Mouse (Mus musculus): ENCODE results near the gene Rxrg. TPM values are rescaled to one million over a fixed set of nuclear protein-coding genes. Genes with fewer than 3 reads are reported as not detected.
A peak's percentile ranks its signal among the peaks of the same experiment; 100 is the strongest.

The Rxrg gene
- polyA plus RNA-seq (2016; fragmentation: Nextera tagmentation; extraction: Ambion mirVana): 2.0 and 3.3 TPM in 2 replicates

- peak; percentile 94 for ATAC-seq (ENCODE audit: low FRiP score, low read depth)
- H3K4me3 ChIP-seq: peak within 1 kb of the TSS; percentile 44
- no peaks in the 10 kb centered on the region for H3K36me3 ChIP-seq
- H3K9ac ChIP-seq (replicated peaks): peak within 1 kb of the TSS; percentile 49
- WGBS: under 1% methylated on average over 40 of the region's 40 CpGs
- no peaks in the 10 kb centered on the region for H3K9me3 ChIP-seq
- peaks cover 24% of the 10 kb centered on the region for H3K4me1 ChIP-seq
- H3K27ac ChIP-seq (replicated peaks): peak within 1 kb of the TSS; percentile 49; the same call in 1 of the 2 replicates
- peak within 1 kb of the TSS; percentile 74 for H3K4me2 ChIP-seq (replicated peaks)
- peaks cover 56% of the 10 kb centered on the region for H3K27me3 ChIP-seq
Measured at GRCm38 (mm10) chr1:167598255-167599081, at the start of gene Rxrg. Rxrg (plus strand) TSS chr1:167598384.

- WGBS: 79% methylated on average over 6 of the region's 6 CpGs
Measured at GRCm38 (mm10) chr1:167549324-167549723, 48.9 kb upstream of the Rxrg start.

GRCm38 (mm10) chr1:167551601-167552000 is 46.6 kb upstream of the Rxrg start:
- Histone ChIP-seq H3K27me3 (no peaks in the 10 kb centered on the region), H3K27ac (replicated peaks) (no peak overlapping the region), H3K4me3 (no peak overlapping the region), H3K9ac (replicated peaks) (no peak overlapping the region), H3K4me1 (no peaks in the 10 kb centered on the region), H3K36me3 (no peaks in the 10 kb centered on the region), H3K4me2 (replicated peaks) (no peak overlapping the region), H3K9me3 (no peaks in the 10 kb centered on the region)
- ATAC-seq (ENCODE audit: low FRiP score, low read depth): no peak
- 57% methylated on average over 5 of the region's 5 CpGs for WGBS

More at GRCm38 (mm10) chr1:167549324-167549723, 48.9 kb upstream of the Rxrg start:
- no peak overlapping the region for H3K27ac ChIP-seq (replicated peaks)
- no peak for ATAC-seq (ENCODE audit: low FRiP score, low read depth)
- no peaks in the 10 kb centered on the region for H3K36me3 ChIP-seq
- H3K9me3 ChIP-seq: no peaks in the 10 kb centered on the region
- H3K9ac ChIP-seq (replicated peaks): no peak overlapping the region
- H3K4me1 ChIP-seq: no peaks in the 10 kb centered on the region
- H3K27me3 ChIP-seq: no peaks in the 10 kb centered on the region
- H3K4me2 ChIP-seq (replicated peaks): no peak overlapping the region
- no peak overlapping the region for H3K4me3 ChIP-seq

DNA sequence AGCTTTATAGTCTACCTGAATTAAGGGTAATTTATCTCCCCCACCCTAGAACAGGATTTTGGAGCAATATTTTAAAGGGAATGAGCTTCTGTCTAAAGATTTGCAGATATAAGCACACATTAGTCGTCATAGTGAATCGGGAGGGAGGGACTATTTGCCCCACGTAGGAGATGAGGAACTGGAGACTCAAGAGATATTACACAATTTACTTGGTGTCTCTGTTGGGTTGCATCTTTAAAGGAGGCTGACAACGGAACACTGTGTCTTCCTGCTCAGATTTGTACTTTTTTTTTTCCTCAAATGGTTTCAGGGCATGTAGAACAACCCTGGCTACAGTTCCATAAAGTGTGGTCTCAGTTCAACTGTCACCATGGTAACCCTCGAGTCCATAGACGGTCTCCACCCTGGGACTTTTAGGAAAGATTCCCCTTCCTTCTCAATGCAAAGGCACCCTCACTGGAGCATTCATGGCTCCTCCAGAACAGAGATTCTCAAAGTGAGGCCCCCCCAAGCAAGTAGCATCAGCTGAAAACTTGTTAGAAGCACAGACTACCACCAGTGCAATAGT is 44.1 kb upstream of the Rxrg start:
- no peaks in the 10 kb centered on the region for H3K36me3 ChIP-seq
- WGBS: 72% methylated on average over 6 of the region's 6 CpGs
- no peaks in the 10 kb centered on the region for H3K4me1 ChIP-seq
- H3K4me3 ChIP-seq: no peak overlapping the region
- H3K27ac ChIP-seq (replicated peaks): no peak overlapping the region
- no peak overlapping the region for H3K4me2 ChIP-seq (replicated peaks)
- H3K27me3 ChIP-seq: no peaks in the 10 kb centered on the region
- no peaks in the 10 kb centered on the region for H3K9me3 ChIP-seq
- no peak for ATAC-seq (ENCODE audit: low FRiP score, low read depth)
- no peak overlapping the region for H3K9ac ChIP-seq (replicated peaks)

GRCm38 (mm10) chr1:167566571-167566970 is 31.6 kb upstream of the Rxrg start:
- no peaks in the 10 kb centered on the region for H3K27me3 ChIP-seq
- ATAC-seq (ENCODE audit: low FRiP score, low read depth): no peak
- no peaks in the 10 kb centered on the region for H3K9me3 ChIP-seq
- WGBS: 71% methylated on average over 2 of the region's 2 CpGs
- H3K4me3 ChIP-seq: no peak overlapping the region
- peaks cover 8% of the 10 kb centered on the region; the same call in 1 of the 2 replicates for H3K4me1 ChIP-seq
- H3K4me2 ChIP-seq (replicated peaks): no peak overlapping the region
- no peak overlapping the region for H3K9ac ChIP-seq (replicated peaks)
- H3K27ac ChIP-seq (replicated peaks): no peak overlapping the region
- H3K36me3 ChIP-seq: no peaks in the 10 kb centered on the region

GRCm38 (mm10) chr1:167579131-167579530 is 19.1 kb upstream of the Rxrg start:
- Histone ChIP-seq H3K9me3 (no peaks in the 10 kb centered on the region), H3K4me3 (no peak overlapping the region), H3K27ac (replicated peaks) (no peak overlapping the region), H3K9ac (replicated peaks) (no peak overlapping the region), H3K27me3 (peaks cover 20% of the 10 kb centered on the region), H3K4me1 (peaks cover 8% of the 10 kb centered on the region; the same call in 1 of the 2 replicates), H3K36me3 (no peaks in the 10 kb centered on the region), H3K4me2 (replicated peaks) (no peak overlapping the region)
- no peak for ATAC-seq (ENCODE audit: low FRiP score, low read depth)
- 82% methylated on average over 3 of the region's 3 CpGs for WGBS

DNA sequence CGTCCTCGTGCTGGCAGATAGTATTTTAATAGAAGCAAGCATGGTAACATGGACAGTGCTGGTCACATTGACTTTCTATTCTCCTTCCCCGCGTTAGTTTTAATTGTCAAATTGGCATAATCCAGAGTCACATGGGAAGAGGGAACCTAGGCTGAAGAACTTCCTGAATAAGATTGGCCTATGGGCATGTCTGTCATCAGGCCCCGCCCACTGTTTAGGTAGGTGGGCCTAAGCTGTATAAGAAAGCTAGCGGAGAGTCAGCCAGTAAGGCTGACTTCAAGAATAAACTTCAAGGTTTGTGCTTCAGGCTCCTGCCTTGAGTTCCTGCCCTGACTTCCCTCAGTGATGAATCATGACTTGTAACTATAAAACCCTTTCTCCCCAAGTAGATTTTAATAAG is 15.0 kb upstream of the Rxrg start:
- H3K27me3 ChIP-seq: peaks cover 60% of the 10 kb centered on the region
- no peak overlapping the region for H3K27ac ChIP-seq (replicated peaks)
- no peak for ATAC-seq (ENCODE audit: low FRiP score, low read depth)
- H3K4me3 ChIP-seq: no peak overlapping the region
- H3K4me1 ChIP-seq: peaks cover 15% of the 10 kb centered on the region; the same call in 1 of the 2 replicates
- no peaks in the 10 kb centered on the region for H3K36me3 ChIP-seq
- 50% methylated on average over 6 of the region's 6 CpGs for WGBS
- no peak overlapping the region for H3K9ac ChIP-seq (replicated peaks)
- H3K9me3 ChIP-seq: no peaks in the 10 kb centered on the region
- no peak overlapping the region for H3K4me2 ChIP-seq (replicated peaks)

- Histone ChIP-seq H3K4me3 (no peak overlapping the region), H3K4me1 (peaks cover 15% of the 10 kb centered on the region; the same call in 1 of the 2 replicates), H3K27ac (replicated peaks) (no peak overlapping the region), H3K4me2 (replicated peaks) (peak overlapping the region; percentile 23), H3K27me3 (peaks cover 67% of the 10 kb centered on the region), H3K36me3 (no peaks in the 10 kb centered on the region), H3K9me3 (no peaks in the 10 kb centered on the region), H3K9ac (replicated peaks) (no peak overlapping the region)
- 12% methylated on average over 12 of the region's 12 CpGs for WGBS
- ATAC-seq (ENCODE audit: low FRiP score, low read depth): peak; percentile 87
Measured at GRCm38 (mm10) chr1:167583888-167584287, 14.3 kb upstream of the Rxrg start.

DNA sequence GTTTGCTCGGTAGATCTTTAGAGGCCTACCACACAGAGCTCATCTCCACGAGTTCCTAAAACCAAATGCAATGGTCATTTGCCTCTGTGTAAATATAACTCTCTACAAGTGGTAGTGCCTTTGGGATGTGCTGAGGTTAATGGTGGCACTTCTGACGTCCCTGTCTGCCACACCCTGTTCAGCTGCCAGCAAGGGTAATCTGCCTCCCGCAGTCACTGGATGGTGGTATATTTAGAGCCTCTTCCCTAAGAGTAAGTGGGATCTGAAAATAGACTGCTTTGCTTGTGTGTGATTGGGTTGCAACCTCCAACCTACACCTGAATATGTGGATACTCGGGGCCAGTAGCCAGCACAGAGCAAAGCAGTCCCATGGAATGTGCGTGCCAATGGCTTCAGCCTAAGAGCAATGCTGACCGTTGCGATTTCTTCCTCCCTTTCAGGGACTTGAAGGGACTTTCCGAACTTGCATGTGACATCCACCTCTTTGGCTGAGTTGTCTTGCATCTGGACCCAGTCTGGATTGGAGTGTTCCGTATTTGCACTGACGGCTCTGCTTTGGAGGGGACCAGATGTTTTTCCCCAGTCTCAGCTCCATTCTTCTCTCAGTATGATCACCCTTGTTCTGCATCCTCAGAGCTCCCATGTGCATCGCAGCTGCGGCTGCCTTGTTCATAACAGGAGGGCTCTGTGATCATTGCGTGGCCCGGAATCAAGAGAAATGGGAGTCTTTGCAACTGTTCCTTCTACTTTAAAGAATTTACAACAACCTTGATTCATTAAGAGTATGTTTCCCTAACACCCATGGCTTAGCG is 9.2 kb upstream of the Rxrg start:
- peaks cover 57% of the 10 kb centered on the region for H3K27me3 ChIP-seq
- ATAC-seq (ENCODE audit: low FRiP score, low read depth): no peak
- 93% methylated on average over 16 of the region's 16 CpGs for WGBS

DNA sequence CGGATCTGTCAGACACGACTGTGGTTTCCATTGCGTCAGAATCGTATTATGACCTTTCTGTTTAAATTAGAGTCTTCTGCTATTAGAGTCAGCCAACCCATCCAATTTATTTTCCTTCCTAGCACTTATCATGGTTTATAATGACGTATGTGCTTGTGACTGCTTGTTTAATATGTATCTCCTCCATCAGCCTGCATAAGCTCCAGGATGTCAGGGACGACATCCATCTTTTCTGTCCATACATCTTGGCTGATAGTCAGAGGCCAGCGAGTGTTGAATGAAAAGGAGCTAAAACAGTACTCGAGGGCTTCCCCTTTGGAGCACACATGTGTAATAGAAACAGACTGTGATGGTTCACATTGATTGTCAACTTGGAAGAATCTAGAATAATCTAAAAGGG is 6.0 kb upstream of the Rxrg start:
- Histone ChIP-seq H3K4me3 (no peak overlapping the region), H3K9ac (replicated peaks) (no peak overlapping the region), H3K4me1 (no peaks in the 10 kb centered on the region), H3K27me3 (peaks cover 43% of the 10 kb centered on the region), H3K27ac (replicated peaks) (no peak overlapping the region), H3K9me3 (no peaks in the 10 kb centered on the region), H3K4me2 (replicated peaks) (no peak overlapping the region), H3K36me3 (no peaks in the 10 kb centered on the region)
- 82% methylated on average over 8 of the region's 8 CpGs for WGBS
- ATAC-seq (ENCODE audit: low FRiP score, low read depth): no peak

More for the DNA sequence above, 9.2 kb upstream of the Rxrg start:
- Histone ChIP-seq H3K27ac (replicated peaks) (no peak overlapping the region), H3K4me3 (no peak overlapping the region), H3K9ac (replicated peaks) (no peak overlapping the region), H3K36me3 (no peaks in the 10 kb centered on the region), H3K9me3 (no peaks in the 10 kb centered on the region), H3K4me1 (peaks cover 9% of the 10 kb centered on the region; the same call in 1 of the 2 replicates), H3K4me2 (replicated peaks) (no peak overlapping the region)

DNA sequence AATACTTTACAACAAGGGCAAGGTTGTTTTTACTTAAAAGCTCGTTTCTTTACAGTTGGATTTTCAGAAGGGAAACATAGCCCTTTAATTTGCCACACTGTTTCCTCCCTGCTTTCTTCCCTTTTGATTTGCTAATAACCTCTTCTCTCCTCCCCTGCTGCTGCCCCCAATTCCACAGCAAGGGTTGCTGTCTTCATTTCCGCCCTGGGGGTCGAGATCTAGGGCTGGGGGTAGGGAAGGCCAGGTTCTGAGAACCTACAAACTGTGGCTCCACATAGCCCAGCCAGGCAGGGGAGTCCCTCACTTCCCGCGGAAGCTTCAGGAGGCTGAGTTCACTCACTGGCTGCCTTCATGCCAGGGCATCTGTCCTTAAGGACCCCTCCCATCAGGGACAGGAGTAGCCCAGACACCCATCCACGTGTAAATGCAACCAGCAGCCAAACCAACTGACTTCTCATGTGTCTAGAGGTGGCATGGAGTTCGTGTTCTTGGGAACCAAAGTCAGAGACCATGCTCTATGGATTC is 1.1 kb downstream of the Rxrg start:
- 6% methylated on average over 7 of the region's 7 CpGs for WGBS
- Histone ChIP-seq H3K9me3 (no peaks in the 10 kb centered on the region), H3K4me3 (no peak overlapping the region), H3K4me1 (peaks cover 24% of the 10 kb centered on the region), H3K27ac (replicated peaks) (no peak overlapping the region), H3K4me2 (replicated peaks) (peak overlapping the region; percentile 74), H3K27me3 (peaks cover 56% of the 10 kb centered on the region), H3K36me3 (no peaks in the 10 kb centered on the region), H3K9ac (replicated peaks) (no peak overlapping the region)
- ATAC-seq (ENCODE audit: low FRiP score, low read depth): no peak

All from midbrain, embryonic 12.5 days (tissue).